Mouse (Mus musculus) fat pad, adult 2 months (tissue): ENCODE results near the gene Pfdn5.

Experiments
- DNase-seq: peaks from one replicate; pipeline ENCODE4 v3.0.0-alpha.2; 2011; ENCODE audit warnings: low read depth, low spot score; ENCODE audit errors: extremely low read depth

Gene Pfdn5

GRCm38 (mm10) chr15:102326022-102326576, at the start of gene Pfdn5:
Pfdn5 (plus strand) TSS chr15:102326116.
- no peak for DNase-seq

GRCm38 (mm10) chr15:102278726-102279091, 47.2 kb upstream of the Pfdn5 start:
- DNase-seq = no peak

- DNase-seq = no peak
Measured at GRCm38 (mm10) chr15:102279092-102279782, 46.7 kb upstream of the Pfdn5 start, which contains the start of gene Mfsd5. Mfsd5 (plus strand) TSS chr15:102279454.

GRCm38 (mm10) chr15:102279783-102280520, 46.0 kb upstream of the Pfdn5 start:
- DNase-seq = no peak

GRCm38 (mm10) chr15:102280623-102281022, 45.3 kb upstream of the Pfdn5 start:
- DNase-seq = no peak

GRCm38 (mm10) chr15:102282463-102283292, 43.2 kb upstream of the Pfdn5 start:
- DNase-seq = no peak

- DNase-seq = no peak
Measured at GRCm38 (mm10) chr15:102283648-102284047, 42.3 kb upstream of the Pfdn5 start.

- no peak for DNase-seq
Measured at GRCm38 (mm10) chr15:102287395-102287794, 38.5 kb upstream of the Pfdn5 start.

GRCm38 (mm10) chr15:102295633-102296367, 30.1 kb upstream of the Pfdn5 start, which contains the start of gene Espl1:
Espl1 (plus strand) TSS chr15:102296266.
- no peak for DNase-seq

- no peak for DNase-seq
Measured at GRCm38 (mm10) chr15:102296368-102297006, 29.4 kb upstream of the Pfdn5 start.

GRCm38 (mm10) chr15:102302542-102302941, 23.4 kb upstream of the Pfdn5 start:
- no peak for DNase-seq

GRCm38 (mm10) chr15:102308717-102309116, 17.2 kb upstream of the Pfdn5 start:
- no peak for DNase-seq

- no peak for DNase-seq
Measured at GRCm38 (mm10) chr15:102310074-102310845, 15.7 kb upstream of the Pfdn5 start.

- no peak for DNase-seq
Measured at GRCm38 (mm10) chr15:102311489-102311888, 14.4 kb upstream of the Pfdn5 start.

GRCm38 (mm10) chr15:102315292-102315691, 10.6 kb upstream of the Pfdn5 start:
- DNase-seq = no peak

GRCm38 (mm10) chr15:102316263-102316662, 9.7 kb upstream of the Pfdn5 start:
- DNase-seq = no peak

- no peak for DNase-seq
Measured at GRCm38 (mm10) chr15:102324654-102325473, 1.1 kb upstream of the Pfdn5 start.

- no peak for DNase-seq
Measured at GRCm38 (mm10) chr15:102326892-102327291, 976 bp downstream of the Pfdn5 start.
